Mouse (Mus musculus) left cerebral cortex, postnatal 36 days (tissue): ENCODE measurements around the gene Slc35e3. TPM values are rescaled to one million over a fixed set of nuclear protein-coding genes. Genes with fewer than 3 reads are reported as not detected.
"Not testable (repeated sequence)": the region's sequence is repeated elsewhere in the genome, so short reads cannot be mapped to it uniquely, and the experiment has no call there.

Source experiments
- DNase-seq, 2 experiments: peaks; one replicate each; pipeline ENCODE4 v3.0.0; 2021 to 2022; ENCODE audit warnings: low spot score in 2 of 2, mixed read lengths in 1 of 2
- intact Hi-C: fragments of 180-260 bp; cut with DNase I; formaldehyde crosslinking; loops from one replicate; pipeline ENCODE4 v1.15.1; 2025
- total RNA-seq, 2 experiments: library from RNA; stranded (reverse); gene quantifications; 2 replicates each; pipeline ENCODE4 v1.2.3; 2021

The Slc35e3 gene
- total RNA-seq, 2 experiments from 2014 or later = 30.2 to 30.9 TPM

DNA sequence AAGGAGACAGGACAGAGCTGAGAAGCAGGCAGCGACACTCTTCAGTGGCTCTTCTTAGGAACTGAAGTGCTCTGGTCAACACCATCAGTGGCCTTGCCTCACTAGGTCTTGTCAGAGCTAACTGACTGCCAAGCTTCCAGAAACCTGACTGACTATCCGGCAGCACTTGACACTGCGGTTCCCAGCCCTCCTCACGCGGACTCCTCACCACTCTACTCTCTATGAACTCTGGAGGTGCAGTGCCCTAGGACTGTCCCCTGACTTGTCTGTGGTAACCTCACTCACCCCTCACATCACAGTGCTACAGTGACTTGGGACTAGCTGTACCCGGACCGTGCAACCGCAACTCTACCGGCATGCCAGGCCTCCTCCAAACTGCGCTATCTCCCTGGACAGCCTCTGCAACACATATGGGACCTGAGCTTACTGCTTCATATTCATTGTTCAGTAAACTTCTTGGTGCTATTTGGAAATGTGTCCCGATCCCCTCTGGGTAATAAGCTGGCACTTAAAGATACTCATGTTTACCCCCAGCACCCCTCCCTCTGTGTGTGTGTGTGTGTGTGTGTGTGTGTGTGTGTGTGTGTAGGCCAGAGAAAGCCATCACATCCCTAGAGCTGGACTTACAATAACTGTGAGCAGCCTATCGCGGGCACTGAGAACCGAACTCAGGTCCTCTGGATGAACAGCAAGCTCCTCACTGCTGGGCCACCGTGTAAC is 7.1 kb downstream of the Slc35e3 start:
- no peak for DNase-seq
- intact Hi-C loops = no loop called here

DNA sequence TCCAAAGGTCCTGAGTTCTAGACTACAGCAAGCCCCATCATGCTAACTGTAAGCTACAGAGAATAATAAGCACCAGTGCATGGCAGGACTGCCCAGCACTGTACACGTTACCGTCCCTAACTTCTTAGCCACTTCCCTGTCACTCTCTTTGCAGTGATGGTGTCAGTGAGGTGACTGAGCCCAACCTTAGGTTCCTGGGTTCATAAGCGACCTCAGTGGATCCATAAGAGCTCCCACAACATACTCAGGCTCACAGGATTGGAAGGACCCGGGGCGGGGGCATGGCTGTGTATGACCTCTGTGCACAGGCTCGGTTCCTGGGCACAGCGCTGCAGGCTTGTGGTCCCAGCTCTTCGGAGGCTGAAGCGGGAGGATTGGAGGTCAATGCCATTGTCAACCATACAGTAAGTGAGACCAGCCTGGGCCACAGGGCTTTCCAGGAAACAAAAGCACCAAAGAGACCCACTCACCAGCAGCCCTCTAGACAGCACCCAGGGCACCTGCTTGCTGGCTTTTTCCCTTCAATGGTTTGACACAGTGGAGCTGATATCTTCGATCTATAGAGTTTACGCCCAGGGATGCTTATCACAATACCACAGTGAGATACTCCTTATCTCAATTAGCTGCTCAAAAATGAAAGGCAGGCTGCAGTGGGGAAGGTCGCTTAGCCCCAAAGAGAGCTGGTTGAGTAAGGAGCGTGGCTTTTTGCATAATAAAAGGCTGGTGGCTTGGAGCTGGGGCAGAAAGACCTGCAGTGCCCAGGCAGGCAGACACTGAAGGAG is 7.8 kb downstream of the Slc35e3 start:
- no peak for DNase-seq
- intact Hi-C loops = no loop called here

DNA sequence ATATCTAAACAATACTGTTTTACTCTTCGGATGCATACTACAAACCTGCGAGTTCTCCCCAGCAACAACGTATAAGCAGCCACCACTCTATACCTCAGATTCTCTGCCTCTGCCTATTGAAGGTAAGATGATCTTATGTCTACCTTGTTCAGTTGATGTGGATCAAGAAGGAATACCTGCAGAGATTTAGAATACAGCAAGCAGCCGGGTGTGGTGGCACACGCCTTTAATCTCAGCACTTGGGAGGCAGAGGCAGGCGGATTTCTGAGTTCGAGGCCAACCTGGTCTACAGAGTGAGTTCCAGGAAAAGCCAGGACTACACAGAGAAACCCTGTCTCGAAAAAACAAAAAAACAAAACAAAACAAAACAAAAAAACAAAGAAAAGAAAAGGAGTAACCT is 8.7 kb downstream of the Slc35e3 start:
- DNase-seq = not testable (repeated sequence)

DNA sequence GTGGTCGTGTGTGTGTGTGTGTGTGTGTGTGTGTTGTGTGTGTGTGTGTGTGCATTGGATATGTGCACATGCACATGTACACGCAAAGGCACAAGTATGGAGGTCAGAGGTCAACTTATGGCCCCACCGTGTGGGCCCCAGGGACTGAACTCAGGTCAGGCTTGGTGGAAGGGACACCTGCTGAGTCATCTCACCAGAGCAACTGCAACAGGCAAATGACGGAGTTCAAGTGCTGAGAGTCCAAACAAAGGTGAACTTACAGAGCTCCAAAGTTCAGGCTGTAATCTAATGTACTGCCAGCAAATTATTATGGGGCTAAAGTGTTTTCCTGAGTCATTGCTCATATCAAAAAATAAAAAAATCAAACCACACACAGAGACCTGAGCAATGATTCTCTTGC is 9.1 kb downstream of the Slc35e3 start:
- intact Hi-C loops = no loop called here
- DNase-seq = no peak

More for the DNA sequence above, 8.7 kb downstream of the Slc35e3 start:
- intact Hi-C loops = not testable (repeated sequence)

DNA sequence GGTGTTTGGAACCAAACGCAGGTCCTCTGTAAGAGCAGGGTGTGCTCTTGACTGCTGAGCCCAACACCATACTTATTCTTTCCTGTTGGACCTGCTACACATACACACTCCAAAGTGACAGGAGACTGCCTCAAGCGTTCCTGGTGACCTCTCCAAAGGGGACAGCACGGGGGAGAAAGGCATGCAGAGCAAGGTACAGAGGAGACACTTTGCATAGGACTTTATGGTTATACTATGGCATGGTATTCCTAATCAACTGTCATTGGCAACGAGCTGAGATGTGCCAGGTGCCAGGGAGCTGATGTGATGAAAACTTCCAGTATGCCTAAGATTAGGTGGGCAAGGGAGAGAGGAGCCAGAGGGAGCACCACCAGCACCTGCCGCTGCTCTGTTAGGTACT is 9.6 kb downstream of the Slc35e3 start:
- intact Hi-C loops = no loop called here
- no peak for DNase-seq

DNA sequence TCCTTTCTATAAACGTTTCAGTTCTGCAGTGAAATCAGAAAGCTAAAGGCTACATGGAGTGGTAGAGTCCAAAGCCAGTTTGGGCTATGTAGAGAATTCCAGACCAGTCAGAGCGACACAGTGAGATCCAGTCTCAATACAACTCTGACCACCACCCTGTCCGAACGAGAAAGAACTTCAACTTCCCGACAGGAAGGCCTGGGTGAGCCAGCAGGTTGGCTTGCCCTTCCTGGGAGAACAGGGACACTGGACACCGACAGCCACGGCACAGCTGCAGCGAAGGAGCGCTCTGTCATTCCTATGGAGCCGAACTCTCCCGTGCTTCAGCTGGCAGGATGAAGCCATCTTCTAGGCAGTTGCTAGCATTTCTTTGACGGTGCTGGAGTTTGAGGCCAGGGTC is 10.8 kb downstream of the Slc35e3 start:
- DNase-seq, intact Hi-C loops: not testable (repeated sequence)

DNA sequence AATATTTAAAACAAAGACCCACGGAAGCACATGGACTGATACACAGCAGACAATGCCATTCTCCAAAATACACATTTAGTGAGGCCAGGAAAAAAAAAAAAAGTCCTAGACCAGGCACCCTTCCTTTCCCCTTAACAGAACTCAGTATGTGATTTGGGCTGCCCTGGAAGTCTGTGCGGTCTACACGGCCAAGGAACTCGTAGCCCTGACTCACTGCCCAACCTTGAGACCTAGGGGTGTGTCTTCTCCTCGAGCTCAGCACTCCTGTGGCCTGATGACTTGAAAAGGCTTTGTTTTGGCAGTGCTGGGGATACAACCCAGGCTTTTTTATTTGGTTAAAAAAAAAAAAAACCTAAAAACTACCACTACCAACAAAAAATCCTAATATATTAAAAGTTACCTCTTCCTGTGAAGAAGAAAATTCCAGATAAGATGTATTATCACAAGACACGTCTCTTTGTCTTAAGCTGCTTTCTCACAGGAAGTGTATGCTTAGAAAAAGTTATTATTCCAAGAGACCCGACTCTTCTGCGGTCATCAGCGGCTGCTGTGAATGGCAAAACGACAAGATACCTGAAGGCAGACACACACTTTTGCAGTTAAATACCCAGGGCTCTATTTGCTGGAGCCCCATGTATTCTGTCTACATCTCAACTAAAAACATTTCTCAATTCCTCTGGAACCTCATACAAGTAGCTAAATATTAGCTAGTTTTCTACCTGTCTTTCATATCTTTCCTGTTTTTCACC is 11.9 kb downstream of the Slc35e3 start:
- intact Hi-C loops, DNase-seq: not testable (repeated sequence)

DNA sequence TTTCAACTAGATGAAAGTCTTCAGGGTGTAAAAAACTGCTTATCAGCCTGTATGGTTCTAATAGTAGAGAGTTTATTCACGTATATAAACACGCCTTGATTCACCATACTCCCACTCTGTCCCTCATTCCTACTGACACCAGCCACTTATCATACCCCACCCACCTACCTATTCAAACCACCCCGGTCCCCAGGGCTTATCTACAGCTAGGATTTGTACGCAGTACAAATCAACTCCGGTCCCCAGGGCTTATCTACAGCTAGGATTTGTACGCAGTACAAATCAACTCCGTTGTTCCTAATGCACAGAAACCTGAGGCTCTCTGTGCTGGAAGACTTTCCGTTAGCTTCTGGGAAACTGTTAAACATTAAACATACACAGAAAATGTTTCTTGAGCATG is 12.5 kb downstream of the Slc35e3 start:
- DNase-seq, intact Hi-C loops: not testable (repeated sequence)

DNA sequence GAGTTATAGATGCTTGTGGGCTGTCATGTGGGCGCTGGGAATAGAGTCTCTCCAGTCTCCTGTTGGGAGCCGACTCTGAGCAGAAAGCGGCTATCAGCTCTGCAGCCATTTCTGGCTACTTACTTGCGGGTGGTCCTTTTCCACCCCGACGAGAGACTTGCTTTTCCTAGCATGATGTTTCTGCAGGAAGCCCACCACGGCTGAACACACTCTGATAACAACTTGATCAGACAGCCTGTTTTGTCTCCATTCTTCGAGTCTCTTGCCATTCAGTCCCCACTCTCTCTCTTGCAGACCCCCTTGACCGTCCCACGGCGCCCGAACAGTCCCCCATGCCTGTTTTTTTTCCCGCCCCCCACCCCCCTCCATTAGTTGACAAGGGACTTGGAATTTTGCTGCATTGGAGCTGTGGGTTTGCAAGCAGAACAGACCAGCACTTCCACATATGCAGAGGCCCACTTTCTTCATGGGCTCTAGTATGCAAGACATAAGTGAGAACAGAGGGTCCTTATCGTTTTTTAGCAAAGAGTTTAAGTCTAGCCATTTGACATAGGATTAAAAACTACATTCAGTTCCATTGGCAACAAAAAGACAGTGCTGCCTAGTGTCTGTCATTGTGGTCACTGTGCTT is 13.1 kb downstream of the Slc35e3 start:
- intact Hi-C loops = no loop called here
- no peak for DNase-seq

DNA sequence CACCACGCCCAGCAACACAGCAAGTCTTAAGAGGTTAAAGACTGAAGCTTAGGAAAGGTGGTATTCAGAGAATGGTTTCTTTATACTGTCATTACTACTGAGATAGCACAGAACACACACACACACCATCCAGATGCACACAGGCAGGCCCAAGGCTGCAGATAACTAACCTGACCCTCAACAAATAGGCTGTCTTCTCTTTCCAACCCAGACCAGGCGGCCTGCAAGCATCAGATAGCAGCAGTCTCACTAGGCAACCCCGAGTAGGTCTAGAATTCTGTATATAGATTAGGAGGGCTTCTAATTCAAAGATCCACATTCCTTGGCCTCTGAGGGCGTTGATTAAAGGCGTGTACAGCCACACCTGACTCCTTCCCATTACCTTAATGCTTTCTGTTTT is 14.0 kb downstream of the Slc35e3 start:
- no peak for DNase-seq
- intact Hi-C loops = no loop called here

DNA sequence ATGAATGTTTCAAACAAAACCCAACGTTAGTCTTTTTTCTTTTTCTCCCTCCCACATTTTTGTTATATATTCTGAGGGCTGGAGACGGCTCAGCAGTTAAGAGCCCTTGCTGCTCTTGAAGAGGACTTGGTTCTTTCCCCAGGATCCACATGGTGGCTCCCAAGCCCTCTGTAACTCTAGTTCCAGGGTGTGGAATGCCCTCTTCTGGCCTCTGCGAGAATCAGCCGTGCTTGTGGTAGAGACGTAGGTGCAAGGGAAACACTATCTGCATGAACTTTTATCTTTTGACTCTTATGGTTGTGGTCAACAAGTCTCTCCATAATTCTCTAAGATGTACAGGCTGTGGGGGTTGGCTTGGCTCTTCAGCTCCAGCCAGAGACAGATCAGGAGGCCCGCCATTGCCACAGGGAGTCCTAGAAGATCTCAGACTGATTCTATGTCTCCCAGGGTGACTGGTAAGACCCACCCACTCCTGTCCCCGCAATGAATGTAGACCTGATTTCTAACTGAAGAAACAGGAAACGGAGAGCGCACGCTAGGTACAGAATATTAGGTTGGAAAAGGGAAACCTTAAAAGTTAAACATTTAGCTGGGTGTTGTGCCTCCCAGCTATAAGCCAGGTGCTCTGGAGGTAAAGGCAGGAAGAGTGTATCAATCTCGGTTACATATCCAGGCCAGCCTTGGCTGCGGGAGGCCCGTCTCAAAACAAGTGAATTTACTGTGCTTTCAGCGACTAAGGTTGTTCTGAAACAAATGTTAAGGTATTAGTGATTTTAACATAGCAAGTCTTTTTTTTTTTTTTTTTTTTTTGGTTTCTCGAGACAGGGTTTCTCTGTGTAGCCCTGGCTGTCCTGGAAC is 14.7 kb downstream of the Slc35e3 start:
- DNase-seq = peak in 1 of 2 experiments; percentile 27
- intact Hi-C loops = no loop called here

DNA sequence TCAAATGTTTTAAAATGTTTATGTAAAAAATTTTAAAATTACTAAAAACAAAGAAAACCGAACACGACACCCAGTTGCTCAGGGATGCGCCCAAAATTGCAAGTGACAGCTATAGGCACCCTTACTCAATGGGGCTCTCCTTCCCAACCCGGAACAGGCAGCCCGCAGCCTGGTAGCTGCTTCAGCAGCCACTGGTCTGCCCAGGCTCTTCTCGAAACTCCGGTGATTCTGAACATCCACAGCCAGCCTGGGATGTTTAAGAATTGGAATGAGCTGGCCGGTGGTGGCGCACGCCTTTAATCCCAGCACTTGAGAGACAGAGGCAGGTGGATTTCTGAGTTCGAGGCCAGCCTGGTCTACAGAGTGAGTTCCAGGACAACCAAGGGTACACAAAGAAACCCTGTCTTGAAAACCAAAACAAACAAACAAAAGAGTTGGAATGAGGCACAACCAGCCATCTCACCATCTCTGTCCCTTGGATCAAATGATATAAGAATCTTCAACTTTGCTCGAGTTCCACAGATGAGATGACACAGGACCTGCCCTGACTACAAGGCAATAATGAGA is 15.4 kb downstream of the Slc35e3 start:
- intact Hi-C loops = no loop called here
- no peak for DNase-seq

DNA sequence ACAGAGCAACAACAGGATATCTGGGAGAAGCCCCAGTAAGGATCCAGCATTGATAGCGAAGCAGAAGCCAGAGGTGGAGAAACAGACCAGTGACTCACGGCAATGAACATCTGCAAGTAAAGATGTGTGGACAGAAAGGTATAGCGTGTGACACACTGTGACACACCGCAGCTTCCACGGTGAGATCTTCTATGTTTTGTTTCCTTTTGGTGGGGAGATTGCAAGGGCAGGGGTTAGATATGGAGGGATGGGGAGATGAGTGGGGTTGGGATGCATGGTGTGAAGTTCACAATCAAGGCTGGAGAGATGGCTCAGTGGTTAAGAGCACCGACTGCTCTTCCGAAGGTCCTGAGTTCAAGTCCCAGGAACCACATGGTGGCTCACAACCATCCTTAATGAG is 16.0 kb downstream of the Slc35e3 start:
- no peak for DNase-seq
- intact Hi-C loops = no loop called here

DNA sequence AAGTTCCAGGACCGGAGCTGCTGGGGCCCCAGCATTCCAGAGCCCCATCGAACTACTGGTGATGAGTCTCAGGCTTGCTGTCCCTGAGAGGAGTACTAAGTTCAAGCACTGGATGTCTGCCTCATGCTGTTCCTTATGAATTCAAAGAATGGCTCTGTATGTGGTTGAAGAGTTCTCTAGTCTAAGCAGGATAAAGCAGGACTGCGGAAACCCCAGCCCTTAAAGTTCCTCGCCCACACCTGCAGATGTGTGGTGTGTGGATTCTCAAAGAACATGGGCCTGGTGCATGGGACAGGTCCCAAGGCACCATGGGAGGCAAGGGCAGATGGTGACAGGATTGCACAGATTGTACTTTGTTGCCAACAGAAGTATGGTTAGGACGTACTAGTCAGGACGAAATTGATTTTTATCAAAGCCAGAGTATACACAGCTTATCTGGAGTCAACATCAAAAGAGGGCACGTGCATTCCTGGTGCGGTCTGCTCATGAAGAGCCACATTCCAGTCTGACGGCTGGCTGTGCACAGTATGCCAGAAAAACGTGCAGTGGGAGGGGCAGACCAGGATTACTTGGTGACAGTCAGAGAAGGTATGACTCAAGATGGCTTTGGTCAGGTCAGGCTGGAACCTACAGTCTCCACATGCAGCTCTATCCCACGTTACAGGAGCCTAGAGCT is 16.9 kb downstream of the Slc35e3 start:
- intact Hi-C loops = no loop called here
- no peak for DNase-seq

DNA sequence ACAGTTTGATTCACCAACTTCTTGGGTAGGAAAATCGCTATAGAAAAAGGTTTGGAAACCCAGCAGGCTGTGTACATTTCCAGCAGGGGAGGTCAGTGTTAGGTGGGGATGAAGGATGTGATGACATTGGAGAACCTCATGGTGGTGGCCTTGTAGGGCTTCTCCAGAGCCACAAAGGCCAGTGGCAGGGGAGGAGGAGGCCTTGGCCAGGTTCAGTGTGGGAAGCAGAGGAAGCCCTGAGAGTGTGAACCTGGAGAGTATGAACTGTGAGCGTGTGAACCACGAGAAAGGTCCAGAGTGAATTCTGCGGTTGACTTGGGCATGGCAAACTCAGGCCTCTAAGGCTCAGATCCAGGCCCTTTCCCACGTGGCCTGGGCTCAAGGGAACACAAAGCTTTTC is 17.6 kb downstream of the Slc35e3 start:
- intact Hi-C loops = no loop called here
- DNase-seq = no peak

DNA sequence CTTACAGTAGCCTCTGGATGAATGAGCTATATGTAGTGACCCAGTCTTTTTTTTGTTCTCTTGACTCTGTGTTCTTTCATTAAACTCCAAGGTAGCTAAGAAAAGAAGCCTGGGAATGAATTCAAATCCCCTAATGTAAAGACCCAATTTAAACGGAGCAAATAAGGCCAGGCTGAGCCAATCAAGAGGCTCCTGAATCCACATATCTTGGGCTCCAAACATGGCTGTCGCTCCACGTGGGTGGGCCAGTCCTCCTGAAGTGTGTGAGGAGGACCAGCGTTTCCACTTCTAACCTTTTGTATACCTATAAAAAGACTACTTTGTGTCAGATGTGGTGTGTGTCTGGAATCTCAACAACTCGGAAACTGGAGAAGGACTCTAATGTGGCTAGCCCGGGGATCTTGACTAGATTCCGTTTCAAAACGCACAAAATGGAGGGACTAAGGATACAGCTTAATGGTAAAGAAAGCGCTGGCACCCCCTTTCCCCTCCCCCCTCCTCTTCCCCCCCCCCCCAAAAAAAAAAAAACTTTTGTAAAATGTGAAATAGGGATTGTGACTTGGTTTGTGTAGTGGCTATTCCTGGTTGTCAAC is 18.6 kb downstream of the Slc35e3 start:
- no peak for DNase-seq
- intact Hi-C loops = no loop called here

DNA sequence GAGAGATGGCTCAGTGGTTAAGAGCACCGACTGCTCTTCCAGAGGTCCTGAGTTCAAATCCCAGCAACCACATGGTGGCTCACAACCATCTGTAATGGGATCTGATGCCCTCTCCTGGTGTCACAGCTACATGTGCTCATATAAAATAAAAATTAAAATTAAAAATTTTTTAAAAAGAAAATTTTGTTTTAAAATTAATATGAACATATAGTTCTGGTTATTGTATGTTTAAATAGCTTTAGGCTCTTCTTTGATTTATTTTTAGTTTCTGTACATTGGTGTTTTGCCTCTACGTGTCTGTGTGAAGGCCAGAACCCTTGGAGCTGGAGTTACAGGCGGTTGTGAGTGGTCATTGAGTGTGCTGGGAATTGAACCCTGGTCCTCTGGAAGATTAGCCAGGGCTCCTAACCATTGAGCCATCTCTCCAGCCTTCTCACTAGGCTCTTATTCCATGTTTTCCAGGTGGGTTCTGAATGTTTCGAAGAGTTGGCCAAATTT is 19.2 kb downstream of the Slc35e3 start:
- intact Hi-C loops = no loop called here
- no peak for DNase-seq

DNA sequence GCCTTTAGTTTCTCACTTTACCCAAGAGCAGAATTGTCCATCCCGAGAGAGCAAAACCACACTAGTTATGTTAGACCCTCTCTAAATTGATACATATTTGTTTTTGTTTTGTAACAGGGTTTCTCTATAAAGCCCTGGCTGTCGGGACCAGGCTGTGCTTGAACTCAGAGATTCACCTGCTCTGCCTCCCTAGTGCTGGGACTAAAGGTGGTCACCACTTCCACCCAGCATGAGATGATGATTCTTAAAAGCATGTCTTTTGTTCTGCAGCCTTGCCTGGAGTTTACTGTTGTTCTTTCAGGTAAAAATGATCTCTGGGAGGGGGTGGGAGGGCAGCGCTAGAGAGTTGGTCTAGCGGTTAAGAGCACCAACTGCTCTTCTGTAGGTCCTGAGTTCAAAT is 19.8 kb downstream of the Slc35e3 start:
- no peak for DNase-seq
- intact Hi-C loops = no loop called here
